In genomic region chr2:32538461-32538860, GRCm38 (mm10) we compare ENCODE assay signal across 8 mouse cellular contexts. TPM values are rescaled to one million over a fixed set of nuclear protein-coding genes. Genes with fewer than 3 reads are reported as not detected.
DNase-seq lines count a peak whose midpoint lies in the region; ATAC-seq and TF ChIP-seq lines count a peak whose summit lies in the region.

No protein-coding gene starts in this region.

- no peak for ATAC-seq in midbrain, embryonic 11.5 days (ENCODE audit: low FRiP score)
- no peak for ATAC-seq in kidney, embryonic 15.5 days (replicated peaks; ENCODE audit: low FRiP score)
- ATAC-seq in megakaryocyte, adult 5-6 weeks (ENCODE audit: poor library complexity, severe bottlenecking) = no peak

- no peaks in the 10 kb centered on the region for H3K27me3 ChIP-seq in midbrain, embryonic 10.5 days (ENCODE audit: low read depth, poor library complexity, severe bottlenecking)
- no peaks in the 10 kb centered on the region for H3K27me3 ChIP-seq in midbrain, embryonic 11.5 days (ENCODE audit: control insufficient read depth, insufficient read depth, low read length)
- no peaks in the 10 kb centered on the region for H3K27me3 ChIP-seq in kidney, embryonic 15.5 days
- H3K27me3 ChIP-seq in small intestine, adult 2 months (ENCODE audit: control insufficient read depth, insufficient read depth, low read length) = no peaks in the 10 kb centered on the region

- 80% methylated on average over 4 of the region's 4 CpGs for WGBS in midbrain, embryonic 10.5 days
- WGBS in midbrain, embryonic 11.5 days = 72% methylated on average over 4 of the region's 4 CpGs
- 73% methylated on average over 4 of the region's 4 CpGs for WGBS in kidney, embryonic 15.5 days
- WGBS in small intestine, adult 2 months = 13% methylated on average over 4 of the region's 4 CpGs

- peaks cover 73% of the 10 kb centered on the region for H3K4me1 ChIP-seq in midbrain, embryonic 10.5 days
- H3K4me1 ChIP-seq in midbrain, embryonic 11.5 days (ENCODE audit: control insufficient read depth, insufficient read depth, low read length) = peaks cover 53% of the 10 kb centered on the region
- peaks cover 88% of the 10 kb centered on the region for H3K4me1 ChIP-seq in kidney, embryonic 15.5 days
- H3K4me1 ChIP-seq in small intestine, adult 2 months (ENCODE audit: control insufficient read depth, insufficient read depth, insufficient read length, low read length) = peaks cover 47% of the 10 kb centered on the region; the same call in 1 of the 2 replicates

- H3K9me3 ChIP-seq in midbrain, embryonic 10.5 days (replicated peaks) = no peaks in the 10 kb centered on the region
- no peaks in the 10 kb centered on the region for H3K9me3 ChIP-seq in midbrain, embryonic 11.5 days (ENCODE audit: control insufficient read depth, low read length)
- no peaks in the 10 kb centered on the region for H3K9me3 ChIP-seq in kidney, embryonic 15.5 days (replicated peaks)

- peak; percentile 47 for DNase-seq in cerebellum, adult 9-11 months
- no peak for DNase-seq in cerebellum, adult 8-10 months
- no peak for DNase-seq in midbrain, embryonic 10.5 days (ENCODE audit: low spot score)
- no peak for DNase-seq in midbrain, embryonic 11.5 days (ENCODE audit: low spot score, missing footprints)
- DNase-seq in frontal cortex, postnatal 10 days (ENCODE audit: low spot score in 2 of 2) = no peak

- H3K36me3 ChIP-seq in midbrain, embryonic 10.5 days = no peaks in the 10 kb centered on the region
- no peaks in the 10 kb centered on the region for H3K36me3 ChIP-seq in midbrain, embryonic 11.5 days (ENCODE audit: control insufficient read depth, insufficient read depth, low read length)
- H3K36me3 ChIP-seq in kidney, embryonic 15.5 days = no peaks in the 10 kb centered on the region
- H3K36me3 ChIP-seq in small intestine, adult 2 months (ENCODE audit: control insufficient read depth, insufficient read depth, low read length) = no peaks in the 10 kb centered on the region

- no peak for TF ChIP-seq POLR2A in small intestine, adult 2 months (IDR thresholded peaks at IDR 0.05; ENCODE audit: low read depth, low read length)

- no peak overlapping the region; the same call in 1 of the 2 replicates for H3K27ac ChIP-seq in midbrain, embryonic 10.5 days (replicated peaks)
- no peak overlapping the region for H3K27ac ChIP-seq in midbrain, embryonic 11.5 days (ENCODE audit: low read depth, low read length)
- 0 out of 2 replicates have a peak overlapping the region, but pooled peaks have one; percentile 97 for H3K27ac ChIP-seq in kidney, embryonic 15.5 days
- peak overlapping the region; percentile 100 for H3K27ac ChIP-seq in small intestine, adult 2 months (ENCODE audit: insufficient read depth, low read depth, low read length)

- H3K4me2 ChIP-seq in midbrain, embryonic 11.5 days = no peak overlapping the region
- peak overlapping the region; percentile 87 for H3K4me2 ChIP-seq in kidney, embryonic 15.5 days

- H3K9ac ChIP-seq in midbrain, embryonic 11.5 days (ENCODE audit: low read length) = no peak overlapping the region; the same call in 1 of the 2 replicates
- 0 out of 2 replicates have a peak overlapping the region, but pooled peaks have one; percentile 8 for H3K9ac ChIP-seq in kidney, embryonic 15.5 days

- peak overlapping the region; percentile 91; the same call in 1 of the 2 replicates for H3K4me3 ChIP-seq in midbrain, embryonic 10.5 days
- H3K4me3 ChIP-seq in midbrain, embryonic 11.5 days (ENCODE audit: low read depth, low read length) = no peak overlapping the region
- peak overlapping the region; percentile 97 for H3K4me3 ChIP-seq in kidney, embryonic 15.5 days (replicated peaks)
- H3K4me3 ChIP-seq in small intestine, adult 2 months (ENCODE audit: low read depth, low read length) = peak overlapping the region; percentile 97

- no peak for TF ChIP-seq CTCF in small intestine, adult 2 months (IDR thresholded peaks at IDR 0.05; ENCODE audit: extremely low read depth, insufficient read length, insufficient replicate concordance, low read depth, low read length)

RNA-seq across cellular contexts. Expression of gene Fam102a, which starts 3.3 kb away (rescaled TPM):
- polyA plus RNA-seq in midbrain, embryonic 10.5 days (2016; fragmentation: Nextera tagmentation; extraction: Ambion mirVana) = 6.8 and 7.9 TPM in 2 replicates
- polyA plus RNA-seq in midbrain, embryonic 11.5 days (2014; fragmentation: Nextera tagmentation; extraction: Ambion mirVana) = 6.3 and 6.8 TPM in 2 replicates
- polyA plus RNA-seq in kidney, embryonic 15.5 days (2015; fragmentation: Nextera tagmentation; extraction: Ambion mirVana) = 14.5 and 15.0 TPM in 2 replicates
- polyA plus RNA-seq in small intestine, adult 2 months (2012; rRNA removed) = 55.2 and 96.2 TPM in 2 replicates
- 6.5 and 6.6 TPM in 2 replicates for total RNA-seq in megakaryocyte, adult 5-6 weeks (2015)
- total RNA-seq in megakaryocyte, adult 5-6 weeks (2017) = 4.6 and 4.8 TPM in 2 replicates

RNA-seq across cellular contexts. Expression of gene Dpm2, which starts 32.2 kb away (rescaled TPM):
- polyA plus RNA-seq in midbrain, embryonic 10.5 days (2016; fragmentation: Nextera tagmentation; extraction: Ambion mirVana) = 113 and 116 TPM in 2 replicates
- polyA plus RNA-seq in midbrain, embryonic 11.5 days (2014; fragmentation: Nextera tagmentation; extraction: Ambion mirVana) = 103 and 110 TPM in 2 replicates
- polyA plus RNA-seq in kidney, embryonic 15.5 days (2015; fragmentation: Nextera tagmentation; extraction: Ambion mirVana) = 103 and 107 TPM in 2 replicates
- polyA plus RNA-seq in small intestine, adult 2 months (2012; rRNA removed) = 49.3 and 87.5 TPM in 2 replicates
- total RNA-seq in megakaryocyte, adult 5-6 weeks (2015) = 82.8 and 91.7 TPM in 2 replicates
- 32.0 and 35.3 TPM in 2 replicates for total RNA-seq in megakaryocyte, adult 5-6 weeks (2017)

RNA-seq across cellular contexts. Expression of gene Pip5kl1, which starts 36.1 kb away (rescaled TPM):
- polyA plus RNA-seq in midbrain, embryonic 10.5 days (2016; fragmentation: Nextera tagmentation; extraction: Ambion mirVana) = 1.9 and 2.8 TPM in 2 replicates
- polyA plus RNA-seq in midbrain, embryonic 11.5 days (2014; fragmentation: Nextera tagmentation; extraction: Ambion mirVana) = 2.0 and 2.1 TPM in 2 replicates
- 2.0 and 2.7 TPM in 2 replicates for polyA plus RNA-seq in kidney, embryonic 15.5 days (2015; fragmentation: Nextera tagmentation; extraction: Ambion mirVana)
- 0.15 and 0.25 TPM in 2 replicates for polyA plus RNA-seq in small intestine, adult 2 months (2012; rRNA removed)
- total RNA-seq in megakaryocyte, adult 5-6 weeks (2015) = 0.31 TPM in 1 of 2 replicates, not detected in the other
- not detected in 2 replicates for total RNA-seq in megakaryocyte, adult 5-6 weeks (2017)

RNA-seq across cellular contexts. Expression of gene 9430097D07Rik, which starts 37.0 kb away (rescaled TPM):
- 0.17 and 0.22 TPM in 2 replicates for polyA plus RNA-seq in midbrain, embryonic 10.5 days (2016; fragmentation: Nextera tagmentation; extraction: Ambion mirVana)
- 0.25 and 0.49 TPM in 2 replicates for polyA plus RNA-seq in midbrain, embryonic 11.5 days (2014; fragmentation: Nextera tagmentation; extraction: Ambion mirVana)
- polyA plus RNA-seq in kidney, embryonic 15.5 days (2015; fragmentation: Nextera tagmentation; extraction: Ambion mirVana) = 0.10 and 0.17 TPM in 2 replicates
- polyA plus RNA-seq in small intestine, adult 2 months (2012; rRNA removed) = not detected in 2 replicates
- not detected in 2 replicates for total RNA-seq in megakaryocyte, adult 5-6 weeks (2015)
- total RNA-seq in megakaryocyte, adult 5-6 weeks (2017) = not detected in 2 replicates

RNA-seq across cellular contexts. Expression of gene St6galnac4, which starts 48.4 kb away (rescaled TPM):
- 15.9 and 17.1 TPM in 2 replicates for polyA plus RNA-seq in midbrain, embryonic 10.5 days (2016; fragmentation: Nextera tagmentation; extraction: Ambion mirVana)
- polyA plus RNA-seq in midbrain, embryonic 11.5 days (2014; fragmentation: Nextera tagmentation; extraction: Ambion mirVana) = 13.2 and 13.6 TPM in 2 replicates
- 22.3 and 23.2 TPM in 2 replicates for polyA plus RNA-seq in kidney, embryonic 15.5 days (2015; fragmentation: Nextera tagmentation; extraction: Ambion mirVana)
- 9.1 and 9.6 TPM in 2 replicates for polyA plus RNA-seq in small intestine, adult 2 months (2012; rRNA removed)
- 5.8 and 9.2 TPM in 2 replicates for total RNA-seq in megakaryocyte, adult 5-6 weeks (2015)
- 8.6 and 12.1 TPM in 2 replicates for total RNA-seq in megakaryocyte, adult 5-6 weeks (2017)

Comparison
In these comparisons a context has a peak if more than half of its experiments do, and no peak if none do; other contexts are left out.
1. H3K27ac ChIP-seq: peak in kidney, embryonic 15.5 days (single experiment) and small intestine, adult 2 months (single experiment); none in midbrain, embryonic 10.5 days (single experiment) and midbrain, embryonic 11.5 days (single experiment).